Mouse (Mus musculus) T-helper 1 cell (primary cell): ENCODE measurements around the gene S100a10.
"Not testable (repeated sequence)": the region's sequence is repeated elsewhere in the genome, so short reads cannot be mapped to it uniquely, and the experiment has no call there.

Experiments used
- in situ Hi-C: fragments of 300-600 bp; cut with MboI, MseI; formaldehyde crosslinking; loops from one replicate; pipeline ENCODE4 v1.15.1; 2025; ENCODE audit warnings: high pct_unique_total_duplicates

The S100a10 gene

DNA sequence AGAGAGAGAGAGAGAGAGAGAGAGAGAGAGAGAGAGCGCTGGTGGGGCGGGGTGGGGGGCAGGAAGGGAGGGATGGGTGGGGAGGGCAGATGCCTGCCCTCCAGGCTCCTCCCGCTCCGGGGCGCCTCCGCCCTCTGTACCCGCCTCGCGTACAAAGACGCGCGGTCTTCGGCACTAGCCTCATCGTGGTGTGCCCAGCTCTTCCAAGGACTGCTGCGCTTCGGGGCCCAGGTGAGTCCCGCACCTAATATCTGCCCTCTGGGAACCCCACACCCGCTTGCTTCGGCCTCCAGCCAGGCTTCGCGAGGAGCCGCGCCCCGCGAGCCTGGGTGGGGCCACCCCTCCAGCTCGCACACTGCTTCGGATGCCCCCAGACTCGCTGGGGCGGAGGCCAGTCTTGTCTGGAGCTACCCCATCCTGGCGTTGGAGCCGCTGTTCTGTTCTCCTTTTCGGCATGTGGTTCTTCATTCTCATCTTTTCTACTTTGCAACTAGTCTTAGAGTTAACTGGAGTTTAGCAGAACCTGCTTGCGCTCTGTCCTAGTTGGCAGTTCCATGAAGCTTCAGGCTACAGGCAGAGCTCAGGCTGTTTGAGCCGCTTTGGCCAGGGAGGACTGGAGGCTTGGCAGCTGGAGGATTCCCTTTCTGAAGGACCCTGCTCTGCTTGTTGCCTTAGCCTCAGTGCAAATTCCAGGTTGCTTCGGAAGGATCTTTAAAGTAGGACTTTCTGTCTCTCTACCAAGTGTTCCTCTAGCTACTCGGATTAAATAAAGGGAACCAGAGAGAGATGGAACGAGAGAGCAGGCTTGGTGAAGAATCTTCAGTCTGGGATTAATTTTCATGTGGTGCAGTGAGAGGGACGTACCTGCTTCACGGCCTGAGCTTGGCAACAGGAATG is at the start of gene S100a10:
TSS of gene S100a10 (plus strand) at position 100 of the 897 bp plus-strand sequence.
- in situ Hi-C loops = loop anchor here (5.0 kb wide), 1 partner anchor 47 kb away; no protein-coding TSS in a partner anchor

- in situ Hi-C loops = no loop called here
Measured at GRCm38 (mm10) chr3:93505960-93506863, 48.7 kb upstream of the S100a10 start.

DNA sequence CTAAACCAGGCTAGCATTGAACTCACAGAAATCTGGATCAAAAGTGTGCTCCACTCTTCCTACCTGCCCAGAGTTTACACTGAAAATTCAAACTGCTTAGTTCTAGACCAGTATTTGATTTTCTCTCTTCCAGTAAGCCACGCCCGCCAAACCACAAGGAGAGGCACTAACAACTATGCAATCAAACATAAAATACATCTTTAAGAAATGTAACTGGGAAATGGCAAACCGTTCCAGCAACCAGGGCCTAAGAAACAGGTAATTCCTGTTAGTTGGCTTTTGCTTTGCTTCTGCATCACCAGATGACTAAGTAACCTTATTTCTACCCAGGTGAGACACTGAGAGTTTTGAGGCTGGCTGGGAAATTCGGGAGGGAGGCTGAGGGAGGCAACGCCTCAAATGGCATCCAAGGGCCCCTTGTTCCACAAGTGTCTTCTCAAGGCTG is 48.0 kb upstream of the S100a10 start:
- in situ Hi-C loops = no loop called here

GRCm38 (mm10) chr3:93509301-93509700 is 45.6 kb upstream of the S100a10 start:
- in situ Hi-C loops = no loop called here

DNA sequence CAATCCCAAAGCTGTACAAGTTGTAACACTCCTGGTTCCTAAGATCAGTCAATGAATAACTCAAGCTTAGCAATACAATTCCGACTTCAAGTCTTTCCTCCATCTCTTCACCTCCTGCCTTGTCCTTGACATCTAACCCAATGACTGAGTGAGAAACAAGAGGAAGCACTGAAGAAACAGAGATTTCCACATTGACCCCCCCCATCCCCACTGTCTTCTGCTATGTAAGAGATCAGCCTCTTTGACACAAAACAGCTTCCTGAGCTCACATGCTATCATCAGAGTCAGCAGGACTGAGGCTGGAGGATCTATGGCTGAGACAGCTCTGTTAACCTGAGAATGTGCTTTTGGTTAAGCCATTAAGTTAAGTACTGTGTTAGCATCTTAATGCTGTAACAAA is 43.8 kb upstream of the S100a10 start:
- in situ Hi-C loops = no loop called here

- in situ Hi-C loops = no loop called here
Measured at GRCm38 (mm10) chr3:93511801-93512200, 43.1 kb upstream of the S100a10 start.

DNA sequence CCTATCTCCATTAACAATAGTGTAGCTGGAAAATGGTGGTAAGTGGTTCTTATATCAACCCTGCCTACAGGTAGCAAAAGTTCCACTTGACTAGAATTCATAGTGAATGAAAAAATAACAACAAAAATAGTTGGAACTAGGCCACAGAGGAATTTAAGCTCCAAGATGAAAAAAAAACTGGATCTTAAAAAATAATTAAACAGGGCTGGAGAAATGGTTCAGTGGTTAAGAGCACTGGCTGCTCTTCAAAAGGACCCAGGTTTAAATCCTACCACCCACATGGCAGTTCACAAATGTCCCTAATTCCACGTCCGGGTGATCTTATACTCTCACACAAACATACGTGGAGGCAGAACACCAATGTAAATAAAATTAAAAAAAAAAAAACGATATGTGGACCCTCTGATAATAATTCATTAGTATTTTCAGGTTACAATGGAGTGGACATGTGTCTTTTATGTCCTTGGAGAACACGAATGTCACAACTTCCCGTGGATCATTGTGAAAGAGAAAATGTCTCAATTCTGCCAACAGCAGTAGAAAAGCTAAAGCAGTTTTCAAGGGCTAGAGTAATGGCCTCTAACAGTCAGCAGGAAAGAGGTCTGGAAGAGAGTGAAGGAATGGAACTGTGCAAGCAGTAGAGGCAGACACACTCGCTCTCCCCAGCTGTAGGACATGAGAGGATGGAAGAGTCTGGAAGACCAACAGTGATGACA is 42.3 kb upstream of the S100a10 start:
- in situ Hi-C loops = no loop called here

GRCm38 (mm10) chr3:93514628-93515027 is 40.3 kb upstream of the S100a10 start:
- in situ Hi-C loops = no loop called here

- in situ Hi-C loops = no loop called here
Measured at GRCm38 (mm10) chr3:93517343-93517742, 37.5 kb upstream of the S100a10 start.

DNA sequence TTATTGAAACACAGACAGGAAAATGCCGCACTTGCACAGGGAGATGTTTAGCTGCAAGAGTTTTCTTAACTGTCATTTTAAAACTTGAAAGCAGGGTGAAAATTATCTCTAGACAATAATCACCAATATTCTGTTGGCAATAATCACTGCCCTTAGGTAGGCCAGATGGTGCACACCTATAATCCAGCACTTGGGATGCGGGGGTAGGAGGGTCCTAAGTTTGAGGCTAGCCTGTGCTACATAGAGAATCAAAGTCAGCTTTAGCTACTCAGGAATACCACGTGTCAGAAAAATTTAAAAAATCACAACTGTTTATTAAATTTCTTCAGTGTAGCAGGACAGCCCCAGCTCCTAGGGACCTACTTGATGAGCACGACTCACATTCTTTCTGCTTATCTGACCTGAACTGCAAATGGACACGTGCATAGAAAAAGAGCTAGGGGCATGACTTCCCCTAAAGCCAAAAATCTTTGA is 35.0 kb upstream of the S100a10 start:
- in situ Hi-C loops = no loop called here

GRCm38 (mm10) chr3:93520330-93521193 is 34.3 kb upstream of the S100a10 start, which contains the start of gene S100a11:
TSS of gene S100a11 (plus strand) at chr3:93520488.
- in situ Hi-C loops = no loop called here

GRCm38 (mm10) chr3:93521462-93522057 is 33.3 kb upstream of the S100a10 start:
- in situ Hi-C loops = no loop called here

DNA sequence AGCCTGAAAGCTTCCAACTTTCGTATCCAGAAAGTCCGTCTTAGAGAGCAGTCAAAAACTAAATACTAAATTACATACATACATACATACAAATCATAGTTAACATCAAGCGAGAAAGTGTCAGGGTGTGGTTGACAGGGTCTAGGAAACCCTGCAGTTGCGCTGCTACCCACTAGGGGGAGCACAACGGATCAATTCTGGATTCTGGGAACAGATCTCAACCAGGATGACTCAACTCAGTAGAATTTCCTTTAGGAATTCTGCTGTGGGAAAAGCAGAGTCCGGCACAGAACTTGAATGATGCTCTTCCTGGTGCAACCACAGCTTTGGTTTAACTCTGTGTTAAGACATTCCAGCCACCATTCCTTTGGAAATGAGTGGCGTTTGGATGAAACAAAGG is 32.3 kb upstream of the S100a10 start:
- in situ Hi-C loops = no loop called here

DNA sequence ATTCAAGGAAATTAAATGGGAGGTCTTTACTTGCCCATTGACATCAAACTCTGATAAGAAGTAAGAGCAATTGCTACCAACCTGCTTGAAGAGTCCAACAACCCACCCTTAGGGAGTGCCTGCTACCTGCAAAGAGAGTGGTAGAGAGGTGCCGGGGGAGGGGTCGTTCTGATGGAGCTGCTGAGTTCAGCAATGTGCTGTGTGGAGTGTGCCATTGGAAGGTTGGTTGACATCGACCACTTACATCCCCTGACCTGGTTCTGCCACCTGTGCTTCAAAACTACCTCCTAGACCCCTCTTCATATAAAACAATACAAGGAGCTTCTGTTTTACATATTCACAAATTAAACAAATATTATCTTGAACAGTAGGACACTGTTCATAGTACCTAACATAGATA is 27.6 kb upstream of the S100a10 start:
- in situ Hi-C loops = no loop called here

GRCm38 (mm10) chr3:93528807-93529206 is 26.1 kb upstream of the S100a10 start:
- in situ Hi-C loops = no loop called here

GRCm38 (mm10) chr3:93537068-93537576 is 17.8 kb upstream of the S100a10 start:
- in situ Hi-C loops = loop anchor here (10.0 kb wide), 1 partner anchor 1462 kb away; no protein-coding TSS in a partner anchor

GRCm38 (mm10) chr3:93538486-93538885 is 16.4 kb upstream of the S100a10 start:
- in situ Hi-C loops = loop anchor here (10.0 kb wide), 1 partner anchor 1464 kb away; no protein-coding TSS in a partner anchor

- in situ Hi-C loops = no loop called here
Measured at GRCm38 (mm10) chr3:93541501-93541900, 13.4 kb upstream of the S100a10 start.

GRCm38 (mm10) chr3:93544170-93544569 is 10.7 kb upstream of the S100a10 start:
- in situ Hi-C loops = not testable (repeated sequence)
